ENCODE assay signal across 24 mouse cellular contexts in the genomic region with DNA sequence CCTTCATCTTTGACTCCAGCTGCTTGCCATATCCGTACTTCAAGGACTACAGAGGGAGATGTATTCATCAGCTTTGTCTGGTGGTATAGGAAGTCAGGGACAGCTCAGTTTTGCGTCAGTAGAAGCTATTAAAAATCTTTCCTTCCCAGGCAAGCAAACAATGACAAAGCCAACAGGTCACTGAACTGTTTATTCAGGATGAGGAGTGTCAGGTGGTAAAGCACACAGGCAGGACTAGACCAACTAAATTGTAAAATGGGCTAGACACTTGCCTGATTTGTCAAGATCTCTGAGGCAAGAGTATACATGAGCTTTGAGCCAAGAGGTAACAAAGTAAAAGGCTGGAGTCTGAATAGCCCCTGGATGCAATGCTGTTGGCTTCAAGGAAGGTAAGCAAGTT. TPM values are rescaled to one million over a fixed set of nuclear protein-coding genes. Genes with fewer than 3 reads are reported as not detected.
A peak's percentile ranks its signal among the peaks of the same experiment; 100 is the strongest.
DNase-seq lines count a peak whose midpoint lies in the region; ATAC-seq and TF ChIP-seq lines count a peak whose summit lies in the region.
"Had no signal": no experiment of that assay in that cellular context is flagged by ENCODE, and none has a peak within 500 bp of the region (broad histone marks: within the 10 kb centered on the region; RNA-seq: fewer than 3 reads in every experiment).

Gene Gm379, minus strand, starts transcription at position 7 of the 400 bp plus-strand sequence.

- no peak within 1 kb of the TSS for H3K4me3 ChIP-seq in liver, embryonic 16.5 days (ENCODE audit: low read depth, low read length)
- no peak within 1 kb of the TSS for H3K4me3 ChIP-seq in liver, embryonic 11.5 days (ENCODE audit: low read depth, low read length)
- no peak within 1 kb of the TSS for H3K4me3 ChIP-seq in lung, embryonic 14.5 days (ENCODE audit: low read depth, low read length)
- H3K4me3 ChIP-seq in embryonic facial prominence, embryonic 10.5 days: no peak within 1 kb of the TSS
- H3K4me3 ChIP-seq: embryonic facial prominence, embryonic 12.5 days; forebrain, embryonic 13.5 days; forebrain, embryonic 15.5 days had no signal

- H3K9me3 ChIP-seq in liver, embryonic 16.5 days (replicated peaks; ENCODE audit: control insufficient read depth, low read length): no peaks in the 10 kb centered on the region
- H3K9me3 ChIP-seq in liver, embryonic 11.5 days (ENCODE audit: control insufficient read depth, low read length): no peaks in the 10 kb centered on the region
- no peaks in the 10 kb centered on the region for H3K9me3 ChIP-seq in lung, embryonic 14.5 days (ENCODE audit: low read depth, low read length)
- no peaks in the 10 kb centered on the region for H3K9me3 ChIP-seq in embryonic facial prominence, embryonic 10.5 days
- H3K9me3 ChIP-seq: embryonic facial prominence, embryonic 12.5 days; forebrain, embryonic 13.5 days; forebrain, embryonic 15.5 days had no signal

- 32% methylated on average over 2 of the region's 2 CpGs for WGBS in liver, embryonic 16.5 days (ENCODE audit: insufficient replicate concordance)
- WGBS in liver, embryonic 11.5 days: 53% methylated on average over 2 of the region's 2 CpGs
- WGBS in lung, embryonic 14.5 days: 24% methylated on average over 2 of the region's 2 CpGs
- WGBS in large intestine, adult 2 months: 25% methylated on average over 2 of the region's 2 CpGs
- 71% methylated on average over 2 of the region's 2 CpGs for WGBS in embryonic facial prominence, embryonic 10.5 days

- no peaks in the 10 kb centered on the region for H3K4me1 ChIP-seq in liver, embryonic 16.5 days (ENCODE audit: control insufficient read depth, low read depth, low read length)
- H3K4me1 ChIP-seq in liver, embryonic 11.5 days (replicated peaks; ENCODE audit: control insufficient read depth, insufficient read depth, low read length): no peaks in the 10 kb centered on the region
- no peaks in the 10 kb centered on the region for H3K4me1 ChIP-seq in lung, embryonic 14.5 days (ENCODE audit: insufficient read depth)
- H3K4me1 ChIP-seq in embryonic facial prominence, embryonic 10.5 days: no peaks in the 10 kb centered on the region
- H3K4me1 ChIP-seq: embryonic facial prominence, embryonic 12.5 days; forebrain, embryonic 13.5 days; forebrain, embryonic 15.5 days had no signal

- H3K9ac ChIP-seq in liver, embryonic 16.5 days (ENCODE audit: low read depth, low read length): no peak within 1 kb of the TSS
- H3K9ac ChIP-seq in liver, embryonic 11.5 days (ENCODE audit: low read depth, low read length): no peak within 1 kb of the TSS
- H3K9ac ChIP-seq in lung, embryonic 14.5 days: no peak within 1 kb of the TSS
- H3K9ac ChIP-seq: embryonic facial prominence, embryonic 12.5 days; forebrain, embryonic 13.5 days; forebrain, embryonic 15.5 days had no signal

- no peaks in the 10 kb centered on the region for H3K36me3 ChIP-seq in liver, embryonic 16.5 days (ENCODE audit: control insufficient read depth, insufficient read depth)
- H3K36me3 ChIP-seq in liver, embryonic 11.5 days (ENCODE audit: control insufficient read depth, insufficient read depth, low read length): no peaks in the 10 kb centered on the region
- no peaks in the 10 kb centered on the region for H3K36me3 ChIP-seq in lung, embryonic 14.5 days (ENCODE audit: insufficient read depth)
- no peaks in the 10 kb centered on the region for H3K36me3 ChIP-seq in embryonic facial prominence, embryonic 10.5 days (replicated peaks)
- H3K36me3 ChIP-seq: embryonic facial prominence, embryonic 12.5 days; forebrain, embryonic 15.5 days had no signal

- H3K27me3 ChIP-seq in liver, embryonic 16.5 days (ENCODE audit: control insufficient read depth, insufficient read depth, low read depth, low read length): no peaks in the 10 kb centered on the region
- H3K27me3 ChIP-seq in liver, embryonic 11.5 days (replicated peaks; ENCODE audit: control insufficient read depth, insufficient read depth, low read length): no peaks in the 10 kb centered on the region
- H3K27me3 ChIP-seq in lung, embryonic 14.5 days (ENCODE audit: insufficient read depth, low read length): no peaks in the 10 kb centered on the region
- no peaks in the 10 kb centered on the region for H3K27me3 ChIP-seq in embryonic facial prominence, embryonic 10.5 days (replicated peaks; ENCODE audit: low read depth, poor library complexity, severe bottlenecking)
- H3K27me3 ChIP-seq: embryonic facial prominence, embryonic 12.5 days; forebrain, embryonic 13.5 days; forebrain, embryonic 15.5 days had no signal

- no peak for DNase-seq in liver, embryonic 11.5 days (ENCODE audit: low spot score)
- DNase-seq in lung, embryonic 14.5 days: peak; percentile 1
- no peak for DNase-seq in lung, adult 18-20 months
- DNase-seq in large intestine, adult 2 months (ENCODE audit: low read depth, low spot score): peak; percentile 29
- peak; percentile 4 for DNase-seq in naive thymus-derived CD4-positive, alpha-beta T cell, adult 2 months (ENCODE audit: low read depth)
- DNase-seq in embryonic facial prominence, embryonic 10.5 days (ENCODE audit: low spot score): no peak
- DNase-seq: adrenal gland, adult 2 months; adrenal gland, postnatal 10 days; adrenal gland, postnatal 25 days; cerebellum, adult 11 months; cerebellum, adult 18-20 months; cerebellum, adult 8-10 months; cerebellum, adult 9-11 months; cerebellum, postnatal 14 days; cerebellum, postnatal 36 days; embryo, embryonic 11 days had no signal

- H3K27ac ChIP-seq in liver, embryonic 16.5 days (ENCODE audit: low read length): no peak within 1 kb of the TSS
- H3K27ac ChIP-seq in liver, embryonic 11.5 days (ENCODE audit: low read depth, low read length): no peak within 1 kb of the TSS
- no peak within 1 kb of the TSS; the same call in 1 of the 2 replicates for H3K27ac ChIP-seq in lung, embryonic 14.5 days (ENCODE audit: low read depth)
- H3K27ac ChIP-seq in embryonic facial prominence, embryonic 10.5 days (replicated peaks): no peak within 1 kb of the TSS
- H3K27ac ChIP-seq: embryonic facial prominence, embryonic 12.5 days; forebrain, embryonic 13.5 days; forebrain, embryonic 15.5 days had no signal

- no peak within 1 kb of the TSS for H3K4me2 ChIP-seq in liver, embryonic 16.5 days (ENCODE audit: low read depth, low read length)
- H3K4me2 ChIP-seq in liver, embryonic 11.5 days: no peak within 1 kb of the TSS
- no peak within 1 kb of the TSS for H3K4me2 ChIP-seq in lung, embryonic 14.5 days
- H3K4me2 ChIP-seq: embryonic facial prominence, embryonic 12.5 days; forebrain, embryonic 13.5 days; forebrain, embryonic 15.5 days had no signal

- peak; percentile 43; the same call in 1 of the 2 replicates for ATAC-seq in liver, embryonic 16.5 days (ENCODE audit: low read depth)
- ATAC-seq in liver, embryonic 11.5 days (replicated peaks; ENCODE audit: low FRiP score): no peak
- peak; percentile 21; the same call in 1 of the 2 replicates for ATAC-seq in lung, embryonic 14.5 days (ENCODE audit: insufficient read depth)
- ATAC-seq: forebrain, embryonic 13.5 days; forebrain, embryonic 15.5 days had no signal

- no peak for TF ChIP-seq CTCF in lung, embryonic 14.5 days (IDR thresholded peaks at IDR 0.05; ENCODE audit: low read depth)

RNA-seq across cellular contexts. Expression of gene Gm379, which starts in this region (rescaled TPM):
- 0.09 and 0.14 TPM in 2 replicates for polyA plus RNA-seq in liver, embryonic 16.5 days (2015; fragmentation: Nextera tagmentation; extraction: Ambion mirVana)
- polyA plus RNA-seq in liver, embryonic 11.5 days (2014; fragmentation: Nextera tagmentation; extraction: Ambion mirVana): not detected in 2 replicates
- 0.21 TPM in 1 of 2 replicates, not detected in the other for polyA plus RNA-seq in lung, embryonic 14.5 days (2014; fragmentation: Nextera tagmentation; extraction: Ambion mirVana)
- polyA plus RNA-seq in large intestine, adult 2 months (2012; rRNA removed): 1.7 and 2.7 TPM in 2 replicates
- 0.17 TPM in 1 of 2 replicates, not detected in the other for polyA plus RNA-seq in embryonic facial prominence, embryonic 10.5 days (2016; fragmentation: Nextera tagmentation; extraction: Ambion mirVana)
- polyA plus RNA-seq: adrenal gland, adult 2 months; brain, embryonic 14.5 days; C2C12; embryonic facial prominence, embryonic 12.5 days; embryonic facial prominence, embryonic 14.5 days; forebrain, embryonic 11.5 days; forebrain, embryonic 13.5 days; forebrain, embryonic 15.5 days had no signal

Comparison
In these comparisons a context has a peak if more than half of its experiments do, and no peak if none do; other contexts are left out.
1. Peak in ATAC-seq in liver, embryonic 16.5 days; RNA of the gene not detected or under 1 TPM.
2. Peak in DNase-seq and ATAC-seq in lung, embryonic 14.5 days; RNA of the gene not detected or under 1 TPM.
3. DNase-seq: peak in large intestine, adult 2 months (single experiment) and naive thymus-derived CD4-positive, alpha-beta T cell, adult 2 months (single experiment); none in liver, embryonic 11.5 days (single experiment), lung, adult 18-20 months (0 of 2) and embryonic facial prominence, embryonic 10.5 days (single experiment).